Mouse (Mus musculus) gastrocnemius, postnatal 4 days (tissue): ENCODE data around the gene 1700017D01Rik. TPM values are rescaled to one million over a fixed set of nuclear protein-coding genes. Genes with fewer than 3 reads are reported as not detected.

ENCODE experiments used
- DNase-seq, 2 experiments: peaks; one replicate each; pipeline ENCODE4 v3.0.0; 2021 to 2022; ENCODE audit warnings: low spot score in 2 of 2, mixed read lengths in 2 of 2
- total RNA-seq, 2 experiments: library from RNA; stranded (reverse); gene quantifications; 2 replicates each; pipeline ENCODE4 v1.2.3; 2021

Gene 1700017D01Rik
- total RNA-seq, 2 experiments from 2014 or later = 0.39 to 0.44 TPM

DNA sequence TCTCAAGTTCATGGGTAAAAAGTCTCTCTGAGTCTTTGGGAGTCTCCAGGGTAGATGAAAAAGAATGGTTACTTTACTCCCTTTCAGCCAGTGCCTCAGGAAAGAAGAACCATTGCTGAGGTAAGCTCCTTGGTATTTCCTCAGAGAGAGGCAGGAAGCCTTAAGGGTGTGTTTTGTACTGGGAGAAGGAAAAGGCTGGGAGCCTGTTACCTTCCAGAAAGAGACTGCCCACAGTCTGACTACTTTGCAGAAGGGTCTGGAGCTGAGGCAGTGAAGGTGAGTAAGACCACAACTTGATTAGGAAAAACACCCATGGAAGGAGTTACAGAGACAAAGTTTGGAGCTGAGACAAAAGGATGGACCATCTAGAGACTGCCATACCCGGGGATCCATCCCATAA is 82.2 kb downstream of the 1700017D01Rik start:
- DNase-seq = no peak

GRCm38 (mm10) chr19:11048009-11048408 is 82.7 kb downstream of the 1700017D01Rik start:
- no peak for DNase-seq

Other genes starting within 250 kb of the 1700017D01Rik start
- 100 to 1,000 TPM; 191 to 193 TPM for gene Tmem109, start 248.9 kb downstream of the 1700017D01Rik start, total RNA-seq
- 100 to 1,000 TPM; 313 to 325 TPM for gene Prpf19, start 235.6 kb downstream of the 1700017D01Rik start, total RNA-seq
- gene Zp1, start 210.2 kb downstream of the 1700017D01Rik start, total RNA-seq = under 1 TPM in 1 of 2 experiments, not detected in 1; 0.49 TPM
- gene Ptgdr2, start 193.7 kb downstream of the 1700017D01Rik start, total RNA-seq = under 1 TPM; 0.10 to 0.18 TPM
- 10 to 100 TPM; 26.6 to 27.7 TPM for gene Ccdc86, start 181.6 kb downstream of the 1700017D01Rik start, total RNA-seq
- gene Ms4a10, start 156.2 kb downstream of the 1700017D01Rik start, total RNA-seq = under 1 TPM in 1 of 2 experiments, not detected in 1; 0.54 TPM
- not detected for gene Ms4a15, start 137.6 kb downstream of the 1700017D01Rik start, total RNA-seq
- not detected for gene Ms4a18, start 112.8 kb downstream of the 1700017D01Rik start, total RNA-seq
- under 1 TPM; 0.91 to 0.98 TPM for gene Ms4a8a, start 49.8 kb downstream of the 1700017D01Rik start, total RNA-seq
- not detected for gene 1700025F22Rik, start 34.4 kb upstream of the 1700017D01Rik start, total RNA-seq
- not detected for gene Ms4a13, start 65.9 kb upstream of the 1700017D01Rik start, total RNA-seq
- not detected for gene Ms4a12, start 101.6 kb upstream of the 1700017D01Rik start, total RNA-seq
- gene Ms4a1, start 135.4 kb upstream of the 1700017D01Rik start, total RNA-seq = under 1 TPM; 0.20 to 0.23 TPM
- not detected for gene Ms4a5, start 153.0 kb upstream of the 1700017D01Rik start, total RNA-seq
- under 1 TPM; 0.22 to 0.26 TPM for gene Ms4a14, start 183.6 kb upstream of the 1700017D01Rik start, total RNA-seq
- gene Ms4a7, start 205.3 kb upstream of the 1700017D01Rik start, total RNA-seq = 1 to 10 TPM; 2.4 to 3.7 TPM
- 1 to 10 TPM; 5.9 to 8.5 TPM for gene Ms4a4a, start 244.6 kb upstream of the 1700017D01Rik start, total RNA-seq